Mouse (Mus musculus) urinary bladder, postnatal 4 days (tissue): ENCODE data around the gene Ntng1.

ENCODE experiments used
- DNase-seq, 2 experiments: peaks; one replicate each; pipeline ENCODE4 v3.0.0; 2021 to 2022; ENCODE audit warnings: low spot score in 2 of 2

Gene Ntng1

GRCm38 (mm10) chr3:110143206-110144061 lies at the start of gene Ntng1:
TSS of gene Ntng1 (minus strand) at chr3:110144011.
- peak in 1 of 2 experiments; percentile 60 for DNase-seq

- no peak for DNase-seq
These were observed 43.7 kb upstream of the Ntng1 start for GRCm38 (mm10) chr3:110187401-110187948.

- DNase-seq, result no peak
These were observed 5.3 kb upstream of the Ntng1 start for GRCm38 (mm10) chr3:110149089-110149488.

- DNase-seq, result no peak
These were observed 667 bp upstream of the Ntng1 start for GRCm38 (mm10) chr3:110144301-110145055.

GRCm38 (mm10) chr3:110142314-110143205 lies 1.3 kb downstream of the Ntng1 start:
- DNase-seq, result no peak

- no peak for DNase-seq
These were observed 2.2 kb downstream of the Ntng1 start for GRCm38 (mm10) chr3:110141351-110142302.

GRCm38 (mm10) chr3:110136115-110136514 lies 7.7 kb downstream of the Ntng1 start:
- DNase-seq, result no peak

GRCm38 (mm10) chr3:110133150-110133549 lies 10.7 kb downstream of the Ntng1 start:
- DNase-seq, result no peak

- no peak for DNase-seq
These were observed 11.5 kb downstream of the Ntng1 start for GRCm38 (mm10) chr3:110132289-110132688.

GRCm38 (mm10) chr3:110131043-110131891 lies 12.5 kb downstream of the Ntng1 start:
- no peak for DNase-seq

GRCm38 (mm10) chr3:110129607-110130006 lies 14.2 kb downstream of the Ntng1 start:
- DNase-seq, result no peak

- DNase-seq, result no peak
These were observed 37.8 kb downstream of the Ntng1 start for GRCm38 (mm10) chr3:110105982-110106381.

GRCm38 (mm10) chr3:110094407-110094806 lies 49.4 kb downstream of the Ntng1 start:
- DNase-seq, result no peak

- no peak for DNase-seq
These were observed 49.8 kb downstream of the Ntng1 start for GRCm38 (mm10) chr3:110094003-110094402.

GRCm38 (mm10) chr3:110092521-110092920 lies 51.3 kb downstream of the Ntng1 start:
- no peak for DNase-seq

GRCm38 (mm10) chr3:110087189-110087588 lies 56.6 kb downstream of the Ntng1 start:
- no peak for DNase-seq

GRCm38 (mm10) chr3:110085336-110085735 lies 58.5 kb downstream of the Ntng1 start:
- DNase-seq, result no peak

GRCm38 (mm10) chr3:110064709-110065256 lies 79.0 kb downstream of the Ntng1 start:
- DNase-seq, result no peak

- DNase-seq, result no peak
These were observed 87.9 kb downstream of the Ntng1 start for GRCm38 (mm10) chr3:110055915-110056314.
